Comparison of ENCODE assay signal across 8 mouse cellular contexts in genomic region chr11:58981541-58982447, GRCm38 (mm10). TPM values are rescaled to one million over a fixed set of nuclear protein-coding genes. Genes with fewer than 3 reads are reported as not detected.
DNase-seq lines count a peak whose midpoint lies in the region; ATAC-seq and TF ChIP-seq lines count a peak whose summit lies in the region.

No protein-coding gene starts in this region.

- peak; percentile 63 for TF ChIP-seq CTCF in ES-Bruce4 (IDR thresholded peaks at IDR 0.05; ENCODE audit: low read depth, low read length)

- H3K4me3 ChIP-seq in hindbrain, embryonic 11.5 days (ENCODE audit: low read depth, low read length) = no peak overlapping the region
- no peak overlapping the region for H3K4me3 ChIP-seq in hindbrain, embryonic 10.5 days
- no peak overlapping the region for H3K4me3 ChIP-seq in ES-Bruce4 (ENCODE audit: low read depth, low read length)
- no peak overlapping the region for H3K4me3 ChIP-seq in neural tube, embryonic 14.5 days (ENCODE audit: low read depth, low read length)

- H3K27ac ChIP-seq in hindbrain, embryonic 11.5 days (ENCODE audit: low read depth, low read length) = no peak overlapping the region
- H3K27ac ChIP-seq in hindbrain, embryonic 10.5 days = no peak overlapping the region
- no peak overlapping the region for H3K27ac ChIP-seq in ES-Bruce4 (ENCODE audit: insufficient read depth, low read length)
- no peak overlapping the region for H3K27ac ChIP-seq in neural tube, embryonic 14.5 days (ENCODE audit: low read depth, low read length)

- no peak for TF ChIP-seq EP300 in ES-Bruce4 (IDR thresholded peaks at IDR 0.05; ENCODE audit: insufficient read depth, low read depth, low read length)

- TF ChIP-seq POLR2A in ES-Bruce4 (IDR thresholded peaks at IDR 0.05; ENCODE audit: insufficient read depth, low read length) = no peak

- WGBS in hindbrain, embryonic 11.5 days = 61% methylated on average over 14 of the region's 14 CpGs
- WGBS in hindbrain, embryonic 10.5 days = 62% methylated on average over 14 of the region's 14 CpGs
- 57% methylated on average over 9 of the region's 14 CpGs for WGBS in neural tube, embryonic 14.5 days

- H3K27me3 ChIP-seq in hindbrain, embryonic 11.5 days (ENCODE audit: control insufficient read depth, insufficient read depth, low read length) = no peaks in the 10 kb centered on the region
- H3K27me3 ChIP-seq in hindbrain, embryonic 10.5 days (ENCODE audit: insufficient read depth, poor library complexity, severe bottlenecking) = no peaks in the 10 kb centered on the region
- no peaks in the 10 kb centered on the region for H3K27me3 ChIP-seq in ES-Bruce4 (ENCODE audit: control insufficient read depth, insufficient read depth, low read length, poor library complexity, severe bottlenecking)
- no peaks in the 10 kb centered on the region for H3K27me3 ChIP-seq in neural tube, embryonic 14.5 days (ENCODE audit: control insufficient read depth, insufficient read depth, low read length)

- no peak overlapping the region for H3K4me2 ChIP-seq in hindbrain, embryonic 11.5 days (replicated peaks; ENCODE audit: low read depth, low read length)
- no peak overlapping the region for H3K4me2 ChIP-seq in neural tube, embryonic 14.5 days (ENCODE audit: low read depth, low read length)

- intact Hi-C loops in left cerebral cortex, postnatal 4 days (cut with DNase I) = no loop called here

- H3K9me3 ChIP-seq in hindbrain, embryonic 11.5 days (ENCODE audit: control insufficient read depth, low read length) = no peaks in the 10 kb centered on the region
- no peaks in the 10 kb centered on the region for H3K9me3 ChIP-seq in hindbrain, embryonic 10.5 days
- no peaks in the 10 kb centered on the region for H3K9me3 ChIP-seq in ES-Bruce4 (replicated peaks; ENCODE audit: control insufficient read depth, insufficient read depth, low read length, poor library complexity, severe bottlenecking)
- no peaks in the 10 kb centered on the region for H3K9me3 ChIP-seq in neural tube, embryonic 14.5 days (ENCODE audit: control insufficient read depth, low read length)

- H3K36me3 ChIP-seq in hindbrain, embryonic 11.5 days (ENCODE audit: control insufficient read depth, insufficient read depth, low read length) = no peaks in the 10 kb centered on the region
- H3K36me3 ChIP-seq in hindbrain, embryonic 10.5 days = peaks cover 58% of the 10 kb centered on the region
- H3K36me3 ChIP-seq in ES-Bruce4 (ENCODE audit: control insufficient read depth, insufficient read depth, low read length, poor library complexity, severe bottlenecking) = peaks cover 37% of the 10 kb centered on the region
- H3K36me3 ChIP-seq in neural tube, embryonic 14.5 days (ENCODE audit: control insufficient read depth, insufficient read depth, low read length) = peaks cover 25% of the 10 kb centered on the region

- DNase-seq in hindbrain, embryonic 11.5 days (ENCODE audit: low spot score) = peak; percentile 35
- no peak for DNase-seq in hindbrain, embryonic 10.5 days (ENCODE audit: low spot score)
- peak; percentile 83 for DNase-seq in heart, postnatal 4 days
- peak; percentile 79 for DNase-seq in left cerebral cortex, postnatal 4 days
- DNase-seq in thymus, postnatal 10 days (ENCODE audit: low spot score in 2 of 2) = peak; percentile 81 to 88

- no peak for ATAC-seq in hindbrain, embryonic 11.5 days (ENCODE audit: low FRiP score)
- ATAC-seq in frontal cortex, adult (ENCODE audit: low TSS enrichment) = peak; percentile 80
- ATAC-seq in neural tube, embryonic 14.5 days (ENCODE audit: low read depth) = peak; percentile 23; the same call in 1 of the 2 replicates

- H3K9ac ChIP-seq in hindbrain, embryonic 11.5 days (ENCODE audit: low read depth, low read length) = no peak overlapping the region
- no peak overlapping the region for H3K9ac ChIP-seq in ES-Bruce4 (ENCODE audit: low read depth, poor library complexity, severe bottlenecking)
- H3K9ac ChIP-seq in neural tube, embryonic 14.5 days (replicated peaks; ENCODE audit: low read depth, low read length) = no peak overlapping the region

- H3K4me1 ChIP-seq in hindbrain, embryonic 11.5 days (replicated peaks; ENCODE audit: control insufficient read depth, insufficient read depth, low read length) = peaks cover 10% of the 10 kb centered on the region
- H3K4me1 ChIP-seq in hindbrain, embryonic 10.5 days (replicated peaks) = peaks cover 42% of the 10 kb centered on the region
- H3K4me1 ChIP-seq in ES-Bruce4 (ENCODE audit: control insufficient read depth, insufficient read depth, low read length) = no peaks in the 10 kb centered on the region
- peaks cover 22% of the 10 kb centered on the region for H3K4me1 ChIP-seq in neural tube, embryonic 14.5 days (ENCODE audit: control insufficient read depth, insufficient read depth, low read length)

RNA-seq across cellular contexts. Expression of gene Trim11, which starts 3.9 kb away (rescaled TPM):
- polyA plus RNA-seq in hindbrain, embryonic 11.5 days (2014; fragmentation: Nextera tagmentation; extraction: Ambion mirVana) = 15.7 and 18.2 TPM in 2 replicates
- polyA plus RNA-seq in hindbrain, embryonic 10.5 days (2016; fragmentation: Nextera tagmentation; extraction: Ambion mirVana) = 18.8 and 20.2 TPM in 2 replicates
- polyA plus RNA-seq in ES-Bruce4 (2011; ENCODE audit: insufficient read depth, insufficient read length, low read depth, missing spikeins) = 22.5 and 25.6 TPM in 2 replicates
- 10 to 100 TPM; 21.3 TPM for total RNA-seq in heart, postnatal 4 days (2021)
- total RNA-seq in left cerebral cortex, postnatal 4 days (2021) = 10 to 100 TPM; 26.0 to 27.0 TPM
- 20.4 TPM in 2 replicates for polyA plus RNA-seq in neural tube, embryonic 14.5 days (2014; fragmentation: Nextera tagmentation; extraction: Ambion mirVana)

RNA-seq across cellular contexts. Expression of gene Hist3h2a, which starts 27.3 kb away (rescaled TPM):
- 71.2 and 75.2 TPM in 2 replicates for polyA plus RNA-seq in hindbrain, embryonic 11.5 days (2014; fragmentation: Nextera tagmentation; extraction: Ambion mirVana)
- 25.4 and 49.0 TPM in 2 replicates for polyA plus RNA-seq in hindbrain, embryonic 10.5 days (2016; fragmentation: Nextera tagmentation; extraction: Ambion mirVana)
- polyA plus RNA-seq in ES-Bruce4 (2011; ENCODE audit: insufficient read depth, insufficient read length, low read depth, missing spikeins) = 2.9 and 3.7 TPM in 2 replicates
- total RNA-seq in heart, postnatal 4 days (2021) = 10 to 100 TPM; 46.8 to 50.0 TPM
- 100 to 1,000 TPM in 1 of 2 experiments, 10 to 100 TPM in 1; 95.0 to 101 TPM for total RNA-seq in left cerebral cortex, postnatal 4 days (2021)
- polyA plus RNA-seq in neural tube, embryonic 14.5 days (2014; fragmentation: Nextera tagmentation; extraction: Ambion mirVana) = 80.7 and 98.2 TPM in 2 replicates

RNA-seq across cellular contexts. Expression of gene Trim17, which starts 27.3 kb away (rescaled TPM):
- 0.36 and 0.73 TPM in 2 replicates for polyA plus RNA-seq in hindbrain, embryonic 11.5 days (2014; fragmentation: Nextera tagmentation; extraction: Ambion mirVana)
- 0.41 and 0.85 TPM in 2 replicates for polyA plus RNA-seq in hindbrain, embryonic 10.5 days (2016; fragmentation: Nextera tagmentation; extraction: Ambion mirVana)
- not detected in 2 replicates for polyA plus RNA-seq in ES-Bruce4 (2011; ENCODE audit: insufficient read depth, insufficient read length, low read depth, missing spikeins)
- under 1 TPM in 1 of 2 experiments, not detected in 1; 0.10 TPM for total RNA-seq in heart, postnatal 4 days (2021)
- 1 to 10 TPM; 1.8 to 2.0 TPM for total RNA-seq in left cerebral cortex, postnatal 4 days (2021)
- 0.80 and 1.5 TPM in 2 replicates for polyA plus RNA-seq in neural tube, embryonic 14.5 days (2014; fragmentation: Nextera tagmentation; extraction: Ambion mirVana)

RNA-seq across cellular contexts. Expression of gene Hist3h2ba, which starts 33.1 kb away (rescaled TPM):
- polyA plus RNA-seq in hindbrain, embryonic 11.5 days (2014; fragmentation: Nextera tagmentation; extraction: Ambion mirVana) = 108 and 114 TPM in 2 replicates
- 39.0 and 115 TPM in 2 replicates for polyA plus RNA-seq in hindbrain, embryonic 10.5 days (2016; fragmentation: Nextera tagmentation; extraction: Ambion mirVana)
- 7.7 and 8.0 TPM in 2 replicates for polyA plus RNA-seq in ES-Bruce4 (2011; ENCODE audit: insufficient read depth, insufficient read length, low read depth, missing spikeins)
- 10 to 100 TPM; 21.8 to 22.6 TPM for total RNA-seq in heart, postnatal 4 days (2021)
- 100 to 1,000 TPM; 299 to 314 TPM for total RNA-seq in left cerebral cortex, postnatal 4 days (2021)
- polyA plus RNA-seq in neural tube, embryonic 14.5 days (2014; fragmentation: Nextera tagmentation; extraction: Ambion mirVana) = 115 and 117 TPM in 2 replicates

RNA-seq across cellular contexts. Expression of gene Rnf187, which starts 43.1 kb away (rescaled TPM):
- polyA plus RNA-seq in hindbrain, embryonic 11.5 days (2014; fragmentation: Nextera tagmentation; extraction: Ambion mirVana) = 395 and 419 TPM in 2 replicates
- 297 and 381 TPM in 2 replicates for polyA plus RNA-seq in hindbrain, embryonic 10.5 days (2016; fragmentation: Nextera tagmentation; extraction: Ambion mirVana)
- 104 and 105 TPM in 2 replicates for polyA plus RNA-seq in ES-Bruce4 (2011; ENCODE audit: insufficient read depth, insufficient read length, low read depth, missing spikeins)
- total RNA-seq in heart, postnatal 4 days (2021) = 100 to 1,000 TPM; 161 to 165 TPM
- 100 to 1,000 TPM; 386 to 426 TPM for total RNA-seq in left cerebral cortex, postnatal 4 days (2021)
- 661 and 689 TPM in 2 replicates for polyA plus RNA-seq in neural tube, embryonic 14.5 days (2014; fragmentation: Nextera tagmentation; extraction: Ambion mirVana)
